Mouse (Mus musculus) thymus, postnatal 36 days (tissue): ENCODE results near the gene Znrf1.

Experiments
- DNase-seq, 2 experiments: peaks; one replicate each; pipeline ENCODE4 v3.0.0; 2022; ENCODE audit warnings: mixed read lengths in 2 of 2

The Znrf1 gene

GRCm38 (mm10) chr8:111571661-111572060 lies 35.8 kb downstream of the Znrf1 start:
- no peak for DNase-seq

- DNase-seq, result no peak
Observed at GRCm38 (mm10) chr8:111572431-111572830, 36.5 kb downstream of the Znrf1 start.

- no peak for DNase-seq
Observed at GRCm38 (mm10) chr8:111573583-111573982, 37.7 kb downstream of the Znrf1 start.

GRCm38 (mm10) chr8:111574016-111574415 lies 38.1 kb downstream of the Znrf1 start:
- DNase-seq, result no peak

- no peak for DNase-seq
Observed at GRCm38 (mm10) chr8:111575492-111575891, 39.6 kb downstream of the Znrf1 start.

- DNase-seq, result no peak
Observed at GRCm38 (mm10) chr8:111576501-111576900, 40.6 kb downstream of the Znrf1 start.

GRCm38 (mm10) chr8:111577880-111578533 lies 42.1 kb downstream of the Znrf1 start:
- no peak for DNase-seq

- DNase-seq, result no peak
Observed at GRCm38 (mm10) chr8:111579318-111579717, 43.4 kb downstream of the Znrf1 start.

- no peak for DNase-seq
Observed at GRCm38 (mm10) chr8:111580306-111580705, 44.4 kb downstream of the Znrf1 start.

- DNase-seq, result peak in 1 of 2 experiments; percentile 44
Observed at GRCm38 (mm10) chr8:111582386-111582785, 46.5 kb downstream of the Znrf1 start.

GRCm38 (mm10) chr8:111584946-111585345 lies 49.0 kb downstream of the Znrf1 start:
- DNase-seq, result no peak

- DNase-seq, result no peak
Observed at GRCm38 (mm10) chr8:111587545-111588094, 51.7 kb downstream of the Znrf1 start.

GRCm38 (mm10) chr8:111588336-111588735 lies 52.4 kb downstream of the Znrf1 start:
- DNase-seq, result no peak

- no peak for DNase-seq
Observed at GRCm38 (mm10) chr8:111590214-111590613, 54.3 kb downstream of the Znrf1 start.

GRCm38 (mm10) chr8:111591176-111591575 lies 55.3 kb downstream of the Znrf1 start:
- no peak for DNase-seq

GRCm38 (mm10) chr8:111592390-111592910 lies 56.6 kb downstream of the Znrf1 start:
- DNase-seq, result peak in 1 of 2 experiments; percentile 29

GRCm38 (mm10) chr8:111594044-111594840 lies 58.3 kb downstream of the Znrf1 start:
- peak in 1 of 2 experiments; percentile 54 for DNase-seq

GRCm38 (mm10) chr8:111594951-111595350 lies 59.1 kb downstream of the Znrf1 start:
- peak in 1 of 2 experiments; percentile 33 for DNase-seq

GRCm38 (mm10) chr8:111595712-111596484 lies 60.0 kb downstream of the Znrf1 start:
- DNase-seq, result peak; percentile 86 to 95

GRCm38 (mm10) chr8:111596485-111596821 lies 60.6 kb downstream of the Znrf1 start:
- peak in 1 of 2 experiments; percentile 50 for DNase-seq

GRCm38 (mm10) chr8:111597310-111597709 lies 61.4 kb downstream of the Znrf1 start:
- no peak for DNase-seq

- no peak for DNase-seq
Observed at GRCm38 (mm10) chr8:111599707-111600444, 64.0 kb downstream of the Znrf1 start.
